Mouse (Mus musculus) ES-CJ7 (cell line): ENCODE data around the gene Arhgap22.

Experiments
- DNase-seq: peaks from one replicate; pipeline ENCODE4 v3.0.0; 2011; ENCODE audit warnings: low read depth, low spot score

The Arhgap22 gene

DNA sequence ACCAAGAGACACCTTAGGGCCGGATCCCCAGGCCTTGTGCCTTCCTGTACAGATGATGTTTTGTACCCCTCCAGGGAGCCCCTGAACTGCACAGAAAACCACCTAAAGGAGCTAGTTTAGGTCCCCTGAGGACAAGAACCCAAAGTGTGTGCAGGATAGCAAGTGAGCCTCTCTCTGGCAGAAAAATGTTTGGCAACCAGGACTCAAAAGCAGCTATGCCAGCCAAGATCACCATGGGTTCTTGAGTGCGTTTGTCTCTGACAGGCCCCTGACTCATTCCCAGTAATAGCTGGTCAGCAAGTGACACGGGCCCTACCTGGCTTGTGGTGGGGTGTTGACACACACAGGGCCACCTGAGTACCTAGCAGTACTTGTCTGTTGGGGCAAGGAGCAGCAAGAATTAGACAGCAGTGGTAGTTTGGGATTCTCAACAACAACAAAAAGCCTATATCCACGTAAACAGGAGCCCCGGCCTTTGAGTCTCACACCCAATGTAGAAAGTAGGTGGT, 115.5 kb downstream of the Arhgap22 start:
- DNase-seq = no peak

DNA sequence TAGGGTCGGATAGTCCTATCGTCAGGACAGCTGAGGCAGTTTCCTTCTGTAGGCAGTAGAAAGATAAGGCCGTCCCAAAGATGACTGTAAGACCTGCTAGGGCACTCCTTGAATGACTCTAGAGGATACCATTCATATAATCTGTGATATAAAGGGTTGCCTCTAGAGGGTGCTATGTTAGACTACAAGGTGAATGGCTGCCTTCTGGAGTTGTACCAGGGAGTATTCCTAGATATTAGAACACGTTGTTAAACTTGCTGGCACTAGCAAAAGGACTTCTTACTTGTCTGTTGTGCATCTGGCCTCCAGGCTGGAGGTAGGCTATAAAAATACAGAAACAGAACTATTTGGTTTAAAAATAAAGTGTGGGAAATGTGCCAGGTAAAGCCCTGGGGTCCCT, 117.2 kb downstream of the Arhgap22 start:
- peak; percentile 56 for DNase-seq

DNA sequence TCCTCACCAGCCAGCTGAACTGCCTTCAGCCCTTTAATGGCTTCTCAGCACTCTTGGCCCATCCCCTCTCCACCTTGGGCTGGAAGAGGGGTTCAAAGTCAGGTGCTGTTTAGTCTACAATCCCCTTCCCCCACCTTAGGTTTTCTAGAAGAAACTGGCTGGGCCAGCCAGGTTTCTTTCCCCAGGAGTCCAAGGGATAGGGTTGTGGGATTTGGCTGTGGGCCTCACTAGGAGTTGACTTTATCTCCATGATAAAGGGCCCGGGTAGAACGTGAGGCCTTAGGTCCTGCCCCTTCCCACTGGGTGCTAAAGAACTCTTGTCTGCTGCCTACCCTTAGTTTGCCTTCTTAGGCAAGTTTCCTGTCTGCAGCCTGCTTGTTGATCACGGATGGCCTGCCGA, 117.8 kb downstream of the Arhgap22 start:
- DNase-seq = peak; percentile 45

DNA sequence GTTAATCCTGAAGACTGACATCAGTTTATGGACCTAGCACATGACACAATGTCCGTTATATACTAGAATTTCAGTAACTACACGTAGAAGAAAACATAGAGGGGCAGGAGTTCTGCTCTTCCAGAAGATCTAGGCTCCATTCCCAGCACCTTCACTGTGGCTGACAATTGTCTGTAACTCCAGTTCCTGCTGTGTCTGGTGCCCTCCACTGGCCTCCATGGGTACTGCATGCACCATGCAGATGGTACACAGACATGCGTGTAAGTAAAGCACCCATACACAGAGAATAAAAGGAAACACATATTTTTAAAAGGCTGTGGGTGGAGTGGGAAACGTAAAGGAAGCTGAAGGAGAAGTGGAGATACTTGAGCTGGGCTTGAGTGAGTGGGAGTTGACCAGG, 120.0 kb downstream of the Arhgap22 start:
- peak; percentile 59 for DNase-seq

DNA sequence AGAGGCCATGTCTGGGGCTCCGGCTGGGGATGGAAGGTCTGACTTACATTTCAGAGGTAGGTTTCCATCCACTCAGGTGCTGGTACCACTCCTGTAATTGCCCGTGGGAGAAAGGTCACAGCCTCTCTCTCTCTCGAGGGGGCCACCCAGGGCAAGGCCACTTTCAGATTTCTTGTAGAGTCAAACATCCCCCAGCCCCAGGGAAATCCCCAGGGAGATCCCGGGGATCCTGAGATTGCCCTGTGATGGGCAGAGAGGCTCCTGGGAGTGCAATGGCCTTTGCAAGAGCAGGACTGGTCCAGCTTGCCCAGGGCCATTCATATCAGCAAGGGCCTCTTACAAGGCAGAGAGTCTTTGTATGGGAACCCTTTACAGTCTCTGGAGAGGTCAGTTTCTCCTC, 120.6 kb downstream of the Arhgap22 start:
- no peak for DNase-seq

GRCm38 (mm10) chr14:33335733-33336132, 121.9 kb downstream of the Arhgap22 start:
- DNase-seq = no peak

DNA sequence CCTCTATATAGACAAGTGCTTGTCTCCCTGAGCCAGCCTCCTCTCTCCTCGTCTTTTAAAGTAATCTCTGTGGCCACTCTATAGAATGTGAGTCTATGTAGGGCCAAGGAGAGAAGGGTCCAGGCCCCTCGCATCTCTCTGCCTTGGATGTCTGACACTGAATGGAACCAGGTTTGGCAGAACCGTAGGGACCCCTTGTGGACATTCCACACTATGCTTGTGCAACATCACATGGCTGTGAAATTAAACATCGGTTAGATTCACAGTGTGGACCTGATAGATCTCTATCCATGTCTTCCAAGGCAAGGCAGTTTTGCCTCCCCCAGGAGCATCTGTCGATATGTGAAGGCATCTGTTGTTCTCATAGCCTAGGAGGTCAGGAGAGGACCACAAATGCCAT, 124.9 kb downstream of the Arhgap22 start:
- no peak for DNase-seq

- DNase-seq = no peak
These were observed 129.4 kb downstream of the Arhgap22 start for GRCm38 (mm10) chr14:33343131-33343725.

DNA sequence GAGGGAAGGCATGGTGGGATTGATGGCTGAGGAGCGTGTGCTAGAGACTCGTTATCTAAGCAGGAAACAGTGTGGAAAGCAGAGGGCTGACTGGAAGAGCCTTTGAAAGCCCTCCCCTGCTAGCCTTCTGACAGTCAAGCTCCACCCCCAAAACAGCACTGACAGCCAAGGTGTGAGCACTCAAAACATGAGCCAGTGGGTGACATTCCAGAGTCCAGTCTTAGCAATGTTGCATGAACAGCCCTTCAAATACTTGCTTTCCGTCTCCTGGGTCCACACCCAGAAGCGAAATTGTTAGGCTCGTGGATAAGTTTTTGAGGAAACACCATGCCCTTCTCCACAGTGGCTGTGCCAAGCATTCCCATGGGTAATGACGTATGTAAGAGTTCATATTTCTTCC, 132.7 kb downstream of the Arhgap22 start:
- no peak for DNase-seq

- no peak for DNase-seq
These were observed 133.9 kb downstream of the Arhgap22 start for GRCm38 (mm10) chr14:33347738-33348137.

DNA sequence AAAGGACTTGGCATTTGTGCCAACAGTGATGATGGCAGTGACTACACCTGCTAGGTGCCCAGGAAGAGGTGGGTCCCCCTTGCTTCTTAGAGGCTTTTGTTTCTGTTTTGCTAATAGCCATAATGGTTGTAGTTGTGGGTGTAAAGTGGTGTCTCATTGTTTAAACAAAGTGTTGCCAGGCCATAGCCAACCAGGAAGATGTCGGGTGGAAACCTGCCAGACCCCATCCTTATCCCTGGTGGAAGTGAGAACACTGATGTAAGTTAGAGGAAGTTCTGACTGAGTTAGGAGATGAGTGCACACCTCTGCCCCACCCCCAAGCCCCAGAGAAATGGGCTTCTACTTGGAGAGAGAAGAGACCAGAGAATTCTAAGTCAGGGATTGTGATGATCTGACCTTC, 134.3 kb downstream of the Arhgap22 start:
- DNase-seq = no peak

DNA sequence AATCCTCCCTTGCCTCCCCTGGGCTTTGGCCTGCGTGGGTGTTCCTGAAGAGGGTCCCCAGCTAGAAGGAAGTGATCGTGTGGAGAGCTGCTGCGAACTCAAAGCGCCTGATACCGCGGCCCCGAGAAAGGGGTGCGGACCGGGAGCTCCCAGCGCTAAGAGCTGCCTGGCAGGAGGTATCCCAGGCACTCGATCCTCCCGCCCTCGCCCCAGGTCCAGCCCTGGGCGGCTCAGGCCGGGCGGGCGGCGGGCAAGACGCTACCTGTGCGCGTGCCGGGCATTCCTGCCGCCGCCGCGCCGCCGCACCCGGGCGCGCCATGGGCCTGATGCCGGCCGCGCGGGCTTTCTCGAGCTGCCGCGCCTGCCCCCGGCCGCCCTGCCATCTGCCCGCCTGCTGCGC, 137.2 kb downstream of the Arhgap22 start:
- DNase-seq = no peak

DNA sequence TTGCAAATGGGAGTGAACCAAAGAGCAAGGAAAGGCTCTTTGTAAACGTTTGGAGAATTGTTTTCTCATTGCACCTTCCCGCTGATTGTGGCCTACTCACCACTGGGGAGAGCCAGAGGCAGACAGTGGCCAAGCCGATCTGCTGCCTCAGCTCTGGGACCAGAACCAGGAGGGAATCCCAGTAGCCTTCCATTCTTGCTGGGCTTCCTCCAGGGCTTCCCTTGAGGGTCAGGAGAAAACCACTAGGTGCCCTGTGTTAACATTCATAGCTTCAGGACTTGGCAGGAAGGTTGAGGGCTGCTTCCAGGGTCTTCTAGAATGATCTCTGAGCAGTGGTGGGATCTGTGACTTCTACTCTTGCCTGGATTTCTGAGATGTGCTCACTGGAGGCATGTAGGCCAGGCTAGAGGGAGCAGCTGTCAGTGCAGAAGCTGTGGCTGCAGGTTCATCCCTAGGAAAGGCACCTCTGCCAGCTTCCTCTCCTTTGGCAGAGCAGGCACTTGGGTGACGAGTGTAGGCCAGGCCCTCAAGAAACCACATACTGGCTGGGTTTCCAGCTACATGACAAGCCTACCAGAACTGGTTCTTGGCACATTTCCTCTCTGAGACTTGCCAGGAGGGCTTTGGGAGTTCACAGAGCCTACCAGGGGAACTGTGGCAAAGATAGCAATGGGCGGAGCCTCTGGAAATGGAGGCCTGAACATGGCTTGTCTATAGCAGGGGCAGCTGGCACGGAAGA, 138.3 kb downstream of the Arhgap22 start:
- DNase-seq = no peak

DNA sequence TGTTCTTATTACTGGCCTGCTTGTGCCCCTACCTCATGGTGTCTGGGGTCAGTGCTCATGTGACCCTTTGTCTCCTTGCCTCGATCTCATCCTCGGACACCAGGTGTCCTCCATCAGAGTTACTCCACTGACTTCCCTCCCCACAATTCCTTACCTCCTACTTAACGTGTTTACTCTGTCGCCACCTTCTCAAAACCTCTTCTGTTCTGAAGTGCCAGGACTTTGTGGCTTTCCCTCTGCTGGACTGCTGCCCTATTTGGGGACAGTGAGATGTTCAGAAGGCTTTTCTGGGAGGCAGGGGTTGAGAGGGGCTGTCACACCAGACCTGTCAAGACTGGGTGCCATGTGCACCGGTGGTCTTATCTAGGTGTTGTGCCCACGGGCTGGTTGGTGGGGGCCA, 139.1 kb downstream of the Arhgap22 start:
- DNase-seq = no peak

- DNase-seq = no peak
These were observed 141.4 kb downstream of the Arhgap22 start for GRCm38 (mm10) chr14:33355276-33355675.

DNA sequence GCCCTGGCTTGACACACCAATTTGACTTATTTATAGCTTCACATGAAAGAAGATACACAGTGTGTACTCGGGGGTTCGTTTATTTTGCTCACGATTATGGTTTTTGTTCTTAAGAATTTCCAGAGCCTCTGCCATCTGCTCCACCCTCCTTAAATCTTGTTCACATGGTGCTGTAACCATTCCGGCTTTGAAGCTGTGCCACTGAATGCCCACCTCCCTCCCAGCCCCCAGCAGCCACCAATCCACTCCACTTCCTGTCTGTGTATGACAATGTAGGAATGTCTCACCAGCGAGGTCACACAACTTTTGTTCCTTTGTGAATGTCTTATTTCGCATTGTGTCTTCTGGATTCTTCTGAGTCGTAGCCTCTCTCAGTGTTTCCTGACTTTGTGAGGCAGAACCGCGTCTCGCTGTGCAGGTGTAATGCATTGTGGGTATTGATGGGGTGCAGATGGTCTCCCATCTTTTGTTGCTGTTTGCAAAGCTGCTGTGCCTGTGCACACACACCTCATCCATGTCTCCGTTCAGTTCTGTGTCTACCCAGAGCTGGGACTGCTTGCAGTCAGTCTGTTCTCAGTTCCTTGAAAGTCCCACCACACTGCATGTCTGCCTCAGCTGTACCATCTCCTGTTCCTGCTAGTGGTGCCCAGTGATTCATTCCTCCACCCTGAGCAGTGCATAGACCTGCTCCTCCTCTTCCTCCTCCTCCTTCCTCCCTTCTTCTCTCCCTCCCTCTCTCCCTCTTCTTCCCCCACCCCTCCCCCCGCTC, 144.0 kb downstream of the Arhgap22 start:
- no peak for DNase-seq

DNA sequence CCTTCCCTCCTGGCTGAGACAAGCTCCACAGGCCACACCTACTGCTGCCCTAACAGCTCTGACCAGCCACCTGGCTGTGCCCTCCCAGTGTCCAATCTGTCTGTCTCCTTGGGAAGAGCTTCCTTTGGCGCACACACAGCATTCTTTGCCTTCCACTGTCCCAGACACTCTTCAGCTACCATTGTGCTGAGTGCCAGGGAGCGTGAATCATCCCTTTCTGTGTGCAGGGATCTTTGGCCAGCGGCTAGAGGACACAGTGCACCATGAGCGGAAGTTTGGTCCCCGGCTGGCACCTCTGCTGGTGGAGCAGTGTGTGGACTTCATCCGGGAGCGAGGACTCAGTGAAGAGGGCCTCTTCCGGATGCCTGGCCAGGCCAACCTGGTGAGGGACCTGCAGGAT, 145.1 kb downstream of the Arhgap22 start:
- DNase-seq = no peak

DNA sequence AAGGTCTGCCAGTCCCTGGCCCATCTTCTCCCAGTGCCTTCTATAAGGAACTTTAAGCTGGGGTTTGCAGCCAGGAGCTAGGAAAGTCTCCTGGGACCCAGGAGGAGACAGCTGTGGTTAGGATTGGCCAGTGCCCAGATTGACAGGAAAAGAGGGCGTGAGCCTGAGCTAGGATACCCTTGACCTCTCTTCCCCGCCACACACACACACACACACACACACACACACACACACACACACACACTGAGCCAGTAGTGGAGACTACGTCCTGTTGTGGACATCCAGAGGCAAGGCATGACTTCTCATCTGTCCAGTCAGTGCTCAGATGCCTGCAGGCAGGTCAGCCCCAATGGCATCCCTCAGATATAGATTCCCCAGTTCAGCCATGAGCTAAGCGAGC, 147.7 kb downstream of the Arhgap22 start:
- no peak for DNase-seq

DNA sequence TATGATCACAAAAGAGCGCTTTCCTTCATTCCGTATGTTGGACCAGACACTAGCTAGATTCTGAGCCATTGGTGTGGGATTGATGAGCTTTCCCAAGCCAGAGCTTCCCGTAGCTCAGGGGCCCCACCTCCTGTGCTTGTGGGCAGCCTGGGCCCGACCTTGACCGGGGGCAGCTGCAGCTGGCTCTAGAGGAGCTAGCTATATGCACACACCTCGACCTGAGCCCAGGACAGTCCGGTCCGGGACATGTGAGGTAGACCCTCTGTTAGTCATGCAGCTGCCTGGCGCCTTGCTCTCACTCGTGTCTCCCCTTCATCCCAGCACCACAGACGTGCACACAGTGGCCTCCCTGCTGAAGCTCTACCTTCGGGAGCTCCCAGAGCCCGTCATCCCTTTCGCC, 148.3 kb downstream of the Arhgap22 start:
- no peak for DNase-seq

GRCm38 (mm10) chr14:33362807-33363206, 149.0 kb downstream of the Arhgap22 start:
- no peak for DNase-seq

GRCm38 (mm10) chr14:33363611-33364010, 149.8 kb downstream of the Arhgap22 start:
- DNase-seq = no peak

- no peak for DNase-seq
These were observed 150.2 kb downstream of the Arhgap22 start for GRCm38 (mm10) chr14:33364061-33364460.
